Mouse (Mus musculus): ENCODE measurements around the gene Etnk2.

The Etnk2 gene

GRCm38 (mm10) chr1:133382552-133383155, 19.3 kb downstream of the Etnk2 start:
- DNase-seq (ENCODE audit: inconsistent ontology term) = no peak

GRCm38 (mm10) chr1:133383157-133383783, 19.9 kb downstream of the Etnk2 start:
- DNase-seq (ENCODE audit: inconsistent ontology term) = no peak

GRCm38 (mm10) chr1:133385506-133385905, 22.1 kb downstream of the Etnk2 start:
- DNase-seq (ENCODE audit: inconsistent ontology term) = peak; percentile 31

- no peak for DNase-seq (ENCODE audit: inconsistent ontology term)
These were observed 22.8 kb downstream of the Etnk2 start for GRCm38 (mm10) chr1:133386209-133386608.

GRCm38 (mm10) chr1:133387539-133388268, 24.3 kb downstream of the Etnk2 start:
- DNase-seq (ENCODE audit: inconsistent ontology term) = no peak

- DNase-seq (ENCODE audit: inconsistent ontology term) = no peak
These were observed 31.3 kb downstream of the Etnk2 start for GRCm38 (mm10) chr1:133394702-133395101.

GRCm38 (mm10) chr1:133396693-133397092, 33.3 kb downstream of the Etnk2 start:
- no peak for DNase-seq (ENCODE audit: inconsistent ontology term)

- no peak for DNase-seq (ENCODE audit: inconsistent ontology term)
These were observed 33.7 kb downstream of the Etnk2 start for GRCm38 (mm10) chr1:133397094-133397482.

- peak; percentile 86 for DNase-seq (ENCODE audit: inconsistent ontology term)
These were observed 34.3 kb downstream of the Etnk2 start for GRCm38 (mm10) chr1:133397483-133398237.

GRCm38 (mm10) chr1:133400014-133400725, 36.8 kb downstream of the Etnk2 start:
- DNase-seq (ENCODE audit: inconsistent ontology term) = no peak

- DNase-seq (ENCODE audit: inconsistent ontology term) = no peak
These were observed 40.6 kb downstream of the Etnk2 start for GRCm38 (mm10) chr1:133404005-133404404.

GRCm38 (mm10) chr1:133406614-133407013, 43.2 kb downstream of the Etnk2 start:
- no peak for DNase-seq (ENCODE audit: inconsistent ontology term)

GRCm38 (mm10) chr1:133407436-133407835, 44.1 kb downstream of the Etnk2 start:
- no peak for DNase-seq (ENCODE audit: inconsistent ontology term)

- DNase-seq (ENCODE audit: inconsistent ontology term) = no peak
These were observed 44.9 kb downstream of the Etnk2 start for GRCm38 (mm10) chr1:133408321-133408720.

- DNase-seq (ENCODE audit: inconsistent ontology term) = no peak
These were observed 45.6 kb downstream of the Etnk2 start for GRCm38 (mm10) chr1:133408880-133409516.

GRCm38 (mm10) chr1:133409786-133410185, 46.4 kb downstream of the Etnk2 start:
- no peak for DNase-seq (ENCODE audit: inconsistent ontology term)

- no peak for DNase-seq (ENCODE audit: inconsistent ontology term)
These were observed 48.3 kb downstream of the Etnk2 start for GRCm38 (mm10) chr1:133411506-133412147.

GRCm38 (mm10) chr1:133412941-133413340, 49.6 kb downstream of the Etnk2 start:
- no peak for DNase-seq (ENCODE audit: inconsistent ontology term)

- DNase-seq (ENCODE audit: inconsistent ontology term) = no peak
These were observed 51.7 kb downstream of the Etnk2 start for GRCm38 (mm10) chr1:133415086-133415485.

GRCm38 (mm10) chr1:133415505-133415904, 52.1 kb downstream of the Etnk2 start:
- DNase-seq (ENCODE audit: inconsistent ontology term) = no peak

- no peak for DNase-seq (ENCODE audit: inconsistent ontology term)
These were observed 53.1 kb downstream of the Etnk2 start for GRCm38 (mm10) chr1:133416472-133416871.

Measured in Muller cell, postnatal 12 days (primary cell).